Mouse (Mus musculus) liver, adult 2 months (tissue): Measurements from ENCODE around the gene Gm29133. TPM values are rescaled to one million over a fixed set of nuclear protein-coding genes. Genes with fewer than 3 reads are reported as not detected.

Source experiments
- DNase-seq: peaks from one replicate; pipeline ENCODE4 v3.0.0-alpha.2; 2011; ENCODE audit warnings: low read depth, low spot score; ENCODE audit errors: extremely low read depth
- H3K27ac ChIP-seq: fragments of 200-500 bp; replicated peaks from 2 replicates; pipeline ENCODE4 v1.5.1; 2012; ENCODE audit warnings: low read depth, mild to moderate bottlenecking, control low read depth, inconsistent platforms, low read length; ENCODE audit not compliant: insufficient read depth
- H3K27me3 ChIP-seq: fragments of 200-500 bp; 2 replicates; pipeline ENCODE4 v1.6.1; 2012; ENCODE audit warnings: mild to moderate bottlenecking, moderate library complexity, low read length, inconsistent platforms; ENCODE audit not compliant: control insufficient read depth, insufficient read depth
- H3K36me3 ChIP-seq: fragments of 200-500 bp; 2 replicates; pipeline ENCODE4 v1.6.1; 2012; ENCODE audit warnings: low read length, inconsistent platforms; ENCODE audit not compliant: control insufficient read depth, insufficient read depth
- H3K4me1 ChIP-seq: fragments of 200-500 bp; 2 replicates; pipeline ENCODE4 v1.6.1; 2011; ENCODE audit warnings: low read length; ENCODE audit not compliant: control insufficient read depth, insufficient read depth
- H3K4me3 ChIP-seq: fragments of 200-500 bp; 2 replicates; pipeline ENCODE4 v1.5.1; 2011; ENCODE audit warnings: low read depth, mild to moderate bottlenecking, control low read depth, low read length, moderate library complexity; ENCODE audit not compliant: insufficient read depth
- H3K79me2 ChIP-seq: fragments of 200-500 bp; 2 replicates; pipeline ENCODE4 v1.6.1; 2012; ENCODE audit warnings: inconsistent platforms, mild to moderate bottlenecking, low read length, moderate library complexity; ENCODE audit not compliant: control insufficient read depth, insufficient read depth
- H3K9ac ChIP-seq: fragments of 200-500 bp; 2 replicates; pipeline ENCODE4 v1.6.1; 2012; ENCODE audit warnings: low read depth, mild to moderate bottlenecking, control low read depth, inconsistent platforms, low read length
- CTCF ChIP-seq: fragments of 200-500 bp; IDR thresholded peaks from 2 replicates; pipeline ENCODE4 v1.5.1; 2011; ENCODE audit warnings: low read depth, low read length, control low read depth
- POLR2A ChIP-seq: fragments of 200-500 bp; IDR thresholded peaks from 2 replicates; pipeline ENCODE4 v1.6.1; 2011; ENCODE audit warnings: low read length, control low read depth; ENCODE audit not compliant: insufficient read depth; ENCODE audit errors: extremely low read depth
- WGBS: fragments of 180-500 bp; shearing (Covaris S2); methylation state at CpG from one replicate; pipeline ENCODE4 v1.1.7; 2018; 5-methylcytosine and 5-hydroxymethylcytosine counted together
- polyA plus RNA-seq: library from polyadenylated mRNA; depleted of rRNA; stranded (reverse); fragments of >200 nt; gene quantifications from 2 replicates; pipeline ENCODE4 v1.2.3, GENCODE M21; 2012
- total RNA-seq: library from RNA; depleted of rRNA; stranded (reverse); fragments of >200 nt; gene quantifications from 2 replicates; pipeline ENCODE4 v1.2.3, GENCODE M21; 2014

Gm29133 gene
- total and polyA plus RNA-seq, 2 experiments, result not detected

GRCm38 (mm10) chr3:75730982-75731600 is 16.9 kb upstream of the Gm29133 start:
- no peak for TF ChIP-seq CTCF
- no peak overlapping the region for H3K27ac ChIP-seq
- H3K9ac ChIP-seq, result no peak overlapping the region
- H3K4me1 ChIP-seq, result no peaks in the 10 kb centered on the region
- H3K36me3 ChIP-seq, result no peaks in the 10 kb centered on the region
- H3K27me3 ChIP-seq, result no peaks in the 10 kb centered on the region
- no peaks in the 10 kb centered on the region for H3K79me2 ChIP-seq
- DNase-seq, result no peak
- H3K4me3 ChIP-seq, result no peak overlapping the region
- WGBS, result 78% methylated on average over 3 of the region's 3 CpGs

GRCm38 (mm10) chr3:75743664-75744437 is 4.1 kb upstream of the Gm29133 start:
- no peaks in the 10 kb centered on the region for H3K79me2 ChIP-seq
- no peak overlapping the region for H3K4me3 ChIP-seq
- no peaks in the 10 kb centered on the region for H3K36me3 ChIP-seq
- no peak for TF ChIP-seq CTCF
- 81% methylated on average over 4 of the region's 4 CpGs for WGBS
- H3K27ac ChIP-seq, result peak overlapping the region; percentile 8; the same call in 1 of the 2 replicates
- no peak overlapping the region for H3K9ac ChIP-seq
- no peaks in the 10 kb centered on the region for H3K27me3 ChIP-seq
- no peaks in the 10 kb centered on the region for H3K4me1 ChIP-seq
- peak; percentile 42 for DNase-seq

GRCm38 (mm10) chr3:75745343-75745742 is 2.7 kb upstream of the Gm29133 start:
- Histone ChIP-seq H3K27ac (no peak overlapping the region), H3K36me3 (no peaks in the 10 kb centered on the region), H3K27me3 (no peaks in the 10 kb centered on the region), H3K79me2 (no peaks in the 10 kb centered on the region), H3K9ac (no peak overlapping the region), H3K4me3 (no peak overlapping the region), H3K4me1 (no peaks in the 10 kb centered on the region)
- WGBS, result 18% methylated on average over 2 of the region's 2 CpGs
- TF ChIP-seq CTCF (peak; percentile 58), POLR2A (no peak)
- DNase-seq, result peak; percentile 66

GRCm38 (mm10) chr3:75763351-75763750 is 15.4 kb downstream of the Gm29133 start:
- Histone ChIP-seq H3K9ac (no peak overlapping the region), H3K27ac (no peak overlapping the region), H3K27me3 (no peaks in the 10 kb centered on the region), H3K4me3 (no peak overlapping the region), H3K79me2 (no peaks in the 10 kb centered on the region), H3K4me1 (peaks cover 11% of the 10 kb centered on the region; the same call in 1 of the 2 replicates), H3K36me3 (no peaks in the 10 kb centered on the region)
- TF ChIP-seq CTCF, result no peak
- no peak for TF ChIP-seq POLR2A
- peak; percentile 93 for DNase-seq
- 12% methylated on average over 2 of the region's 2 CpGs for WGBS

- Histone ChIP-seq H3K27me3 (no peaks in the 10 kb centered on the region), H3K27ac (no peak overlapping the region), H3K36me3 (no peaks in the 10 kb centered on the region), H3K79me2 (no peaks in the 10 kb centered on the region), H3K4me3 (no peak overlapping the region), H3K4me1 (no peaks in the 10 kb centered on the region), H3K9ac (no peak overlapping the region)
- no peak for DNase-seq
- TF ChIP-seq CTCF, result no peak
- TF ChIP-seq POLR2A, result no peak
- 77% methylated on average over 2 of the region's 2 CpGs for WGBS
These were observed 26.3 kb downstream of the Gm29133 start for GRCm38 (mm10) chr3:75774253-75774652.

- H3K9ac ChIP-seq, result no peak overlapping the region
- TF ChIP-seq POLR2A (no peak), CTCF (no peak)
- no peak for DNase-seq
These were observed 60.0 kb downstream of the Gm29133 start for GRCm38 (mm10) chr3:75808001-75808400.

More at GRCm38 (mm10) chr3:75808001-75808400, 60.0 kb downstream of the Gm29133 start:
- no peaks in the 10 kb centered on the region for H3K4me1 ChIP-seq
- no peak overlapping the region for H3K4me3 ChIP-seq
- H3K27me3 ChIP-seq, result no peaks in the 10 kb centered on the region
- no peaks in the 10 kb centered on the region for H3K36me3 ChIP-seq
- no peak overlapping the region for H3K27ac ChIP-seq
- H3K79me2 ChIP-seq, result no peaks in the 10 kb centered on the region
